Mouse (Mus musculus): ENCODE measurements around the gene Dhx15.
"Not testable (repeated sequence)": the region's sequence is repeated elsewhere in the genome, so short reads cannot be mapped to it uniquely, and the experiment has no call there.

Dhx15 gene

GRCm38 (mm10) chr5:52190371-52191179 lies at the start of gene Dhx15:
Gene Dhx15 (minus strand): TSS chr5:52190514.
- DNase-seq, result peak; percentile 93 to 96

- DNase-seq, result no peak
Observed at GRCm38 (mm10) chr5:52238877-52239276, 48.6 kb upstream of the Dhx15 start.

DNA sequence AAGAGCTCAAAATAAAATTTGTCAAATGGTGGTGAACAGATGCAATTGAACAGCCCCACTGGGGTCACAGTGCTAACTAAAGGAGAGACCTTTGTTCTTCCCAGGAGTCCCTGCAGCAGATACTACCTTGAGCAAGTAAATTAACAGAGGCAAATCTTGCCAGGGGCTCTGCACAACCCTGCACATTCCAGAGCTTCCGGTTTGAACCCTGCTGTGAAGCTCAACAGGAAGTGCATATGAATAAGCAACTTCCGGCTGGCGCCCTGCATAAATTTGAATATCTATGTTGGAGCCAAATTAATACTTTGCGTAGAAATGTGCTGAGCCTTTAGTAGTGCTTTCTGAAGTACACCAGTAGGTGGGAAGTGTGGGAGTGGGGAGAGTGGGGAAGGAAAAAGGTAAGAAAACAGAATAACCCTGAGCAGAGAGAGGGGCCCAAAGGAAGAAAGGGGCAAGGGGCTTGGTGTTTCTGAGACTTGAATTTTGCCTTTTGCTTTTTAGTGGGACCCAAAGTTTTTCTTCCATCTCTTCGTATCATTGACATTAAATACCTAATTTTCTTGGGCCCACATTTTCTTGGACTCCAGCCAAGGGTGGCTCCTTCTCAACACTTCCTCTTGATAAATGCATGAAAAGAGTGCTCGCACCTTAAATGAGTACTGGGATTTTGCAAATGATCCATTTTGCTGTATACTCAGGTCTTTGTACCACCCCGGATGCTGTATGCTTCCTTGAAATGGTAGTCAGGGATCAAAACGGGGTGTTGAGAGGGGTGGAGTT lies 47.8 kb upstream of the Dhx15 start:
- peak in 1 of 2 experiments; percentile 21 for DNase-seq

GRCm38 (mm10) chr5:52236585-52236984 lies 46.3 kb upstream of the Dhx15 start:
- DNase-seq, result not testable (repeated sequence)

- DNase-seq, result no peak
Observed at GRCm38 (mm10) chr5:52234570-52234969, 44.3 kb upstream of the Dhx15 start.

DNA sequence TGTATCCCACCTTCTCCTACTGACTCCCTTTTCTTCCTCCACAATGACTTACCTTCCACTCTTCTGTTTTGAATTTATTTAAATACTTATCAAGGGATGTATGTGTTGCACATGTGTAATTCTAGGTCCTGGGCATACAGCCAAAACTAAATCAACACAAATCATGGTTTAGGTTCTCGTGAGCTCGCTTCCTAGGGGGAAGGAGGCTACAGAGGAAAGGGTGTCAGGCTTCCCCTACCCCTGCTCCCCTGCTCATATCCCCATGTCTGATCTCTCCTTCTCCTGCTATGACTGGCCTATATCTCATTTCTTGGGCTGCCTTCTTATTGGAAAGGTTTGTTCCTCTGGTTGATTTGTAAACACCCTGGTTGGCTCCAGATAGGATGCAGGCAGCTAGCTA lies 43.6 kb upstream of the Dhx15 start:
- DNase-seq, result no peak

DNA sequence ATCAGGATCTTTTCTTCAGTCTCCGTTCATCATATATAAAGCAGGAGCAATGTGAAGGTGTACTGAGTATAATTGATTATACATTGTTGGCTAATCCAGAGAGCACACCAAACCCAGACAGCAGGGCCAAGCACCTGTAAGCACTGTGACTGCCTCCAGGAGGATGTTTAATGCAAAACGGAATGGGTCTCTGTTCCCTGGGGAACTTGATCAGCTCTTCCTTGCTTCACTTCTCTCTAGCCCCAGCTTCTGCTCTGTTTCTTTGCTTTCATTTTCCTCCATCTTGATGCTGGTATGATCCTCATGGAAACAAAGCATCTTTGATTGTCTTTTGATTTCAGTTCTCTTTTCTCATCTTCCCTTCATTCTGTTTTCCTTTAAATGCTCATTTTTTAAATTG lies 42.3 kb upstream of the Dhx15 start:
- DNase-seq, result no peak

DNA sequence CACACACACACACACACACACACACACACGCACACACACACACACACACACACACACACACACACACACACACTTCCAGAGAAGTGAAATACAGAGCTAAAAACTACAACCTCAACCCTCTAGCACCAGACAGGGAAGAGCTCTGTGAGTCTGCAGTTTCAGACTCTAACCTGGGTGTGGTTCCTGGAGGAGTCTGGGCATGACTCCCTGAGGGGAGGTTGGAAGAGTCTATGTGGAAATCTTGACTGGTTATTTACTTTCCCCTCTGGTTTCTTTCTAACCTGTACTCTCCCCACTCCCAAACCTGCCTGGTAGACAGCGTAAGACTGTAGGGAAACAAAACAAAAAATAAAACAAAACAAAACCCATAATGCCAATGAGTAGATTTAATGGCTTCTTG lies 41.9 kb upstream of the Dhx15 start:
- DNase-seq, result no peak

DNA sequence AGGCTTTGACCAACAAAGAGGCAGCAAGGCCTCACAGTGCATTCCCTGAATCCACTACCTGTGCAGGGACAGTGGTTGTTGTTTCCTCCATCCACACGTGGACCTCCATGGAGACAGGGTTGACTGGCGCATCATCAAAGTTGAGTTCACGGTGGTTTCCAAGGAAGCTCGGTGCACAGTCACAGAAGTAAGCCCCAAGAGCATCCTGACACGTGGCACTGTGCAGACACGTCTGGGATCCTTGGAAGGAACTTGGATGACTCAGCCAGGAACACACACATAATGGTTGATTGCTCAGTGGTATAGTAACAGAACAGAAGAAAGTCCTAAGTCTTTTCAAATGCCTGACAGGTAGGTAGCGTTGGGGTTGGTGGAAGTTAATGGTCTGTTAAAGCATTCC lies 40.2 kb upstream of the Dhx15 start:
- DNase-seq, result no peak

DNA sequence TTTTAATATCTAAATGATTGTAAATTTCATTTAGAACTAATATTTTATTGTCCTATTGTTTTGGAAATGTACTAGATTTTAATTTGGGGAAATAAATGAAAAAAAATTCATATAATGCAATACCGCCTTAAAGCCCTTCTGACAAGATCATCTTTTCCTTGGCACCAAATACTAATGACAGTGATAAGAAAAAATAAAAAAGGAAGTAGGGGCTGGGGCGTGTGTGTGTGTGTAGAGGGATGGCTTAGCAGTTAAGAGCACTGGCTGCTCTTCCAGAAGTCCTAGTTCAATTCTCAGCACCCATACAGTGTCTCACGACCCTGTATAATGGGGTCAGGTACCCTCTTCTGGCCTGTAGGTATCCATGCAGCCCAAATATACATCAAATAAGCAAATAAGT lies 36.4 kb upstream of the Dhx15 start:
- DNase-seq, result no peak

DNA sequence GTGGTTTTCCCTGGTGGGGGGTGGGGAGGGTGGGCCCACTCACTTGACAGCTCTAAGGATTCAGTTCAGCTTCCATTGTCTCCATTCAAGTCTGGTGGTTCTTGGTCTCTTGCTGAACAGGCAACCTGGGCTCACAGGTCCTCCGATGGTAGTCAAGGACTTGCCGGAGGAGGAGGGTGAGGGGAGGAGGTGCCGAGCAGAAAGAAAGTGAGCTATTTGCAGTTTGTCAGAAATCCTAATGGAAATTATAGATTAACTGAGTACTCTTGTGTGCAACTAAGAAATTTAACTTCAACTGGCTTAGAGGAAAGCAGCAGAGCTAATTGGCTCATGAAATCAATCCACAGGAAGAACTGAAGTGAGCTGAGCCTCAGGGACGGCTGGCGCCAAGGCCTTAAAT lies 31.3 kb upstream of the Dhx15 start:
- DNase-seq, result no peak

DNA sequence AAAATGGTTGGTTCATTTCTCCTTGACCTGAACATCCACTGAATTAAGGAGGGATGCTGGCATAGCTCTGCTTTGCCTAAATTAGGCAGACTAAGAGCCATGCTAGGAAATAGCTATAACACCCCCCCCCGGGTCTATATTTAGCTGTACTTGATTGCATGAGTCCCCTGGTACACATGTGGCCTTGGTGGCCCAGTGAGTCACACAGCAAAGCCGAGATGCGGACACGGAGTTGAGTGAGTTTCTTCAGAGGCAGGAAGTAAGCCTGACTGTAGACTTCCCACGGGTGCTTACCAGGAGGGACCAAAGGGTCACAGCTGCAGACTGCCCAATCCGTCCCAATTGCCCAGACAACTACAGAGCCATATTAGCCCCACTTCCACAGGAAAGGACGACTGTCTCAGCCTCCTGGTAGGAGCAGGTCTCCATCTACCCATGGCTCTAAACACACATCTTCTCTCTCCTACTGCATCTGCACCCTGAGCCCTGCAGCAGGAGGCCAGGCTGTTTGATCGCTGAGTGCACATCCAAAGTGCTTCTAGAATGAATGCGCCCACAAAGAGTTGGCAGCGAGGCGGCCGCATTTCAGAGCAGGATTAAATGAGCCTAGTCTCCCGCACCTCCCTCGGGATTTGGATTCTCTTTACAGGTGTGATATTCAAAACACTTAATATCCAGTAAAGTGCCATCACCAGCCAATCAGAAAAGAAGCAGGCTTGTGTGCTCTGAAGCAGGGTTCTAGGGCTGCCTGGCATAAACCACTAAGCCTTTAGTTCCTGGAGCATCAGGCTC lies 29.9 kb upstream of the Dhx15 start:
- DNase-seq, result no peak

GRCm38 (mm10) chr5:52218238-52218637 lies 27.9 kb upstream of the Dhx15 start:
- DNase-seq, result no peak

- DNase-seq, result no peak
Observed at GRCm38 (mm10) chr5:52213143-52213900, 23.0 kb upstream of the Dhx15 start.

- no peak for DNase-seq
Observed at GRCm38 (mm10) chr5:52191180-52191468, 810 bp upstream of the Dhx15 start.

- peak; percentile 60 to 77 for DNase-seq
Observed at GRCm38 (mm10) chr5:52189664-52190365, 499 bp downstream of the Dhx15 start.

DNA sequence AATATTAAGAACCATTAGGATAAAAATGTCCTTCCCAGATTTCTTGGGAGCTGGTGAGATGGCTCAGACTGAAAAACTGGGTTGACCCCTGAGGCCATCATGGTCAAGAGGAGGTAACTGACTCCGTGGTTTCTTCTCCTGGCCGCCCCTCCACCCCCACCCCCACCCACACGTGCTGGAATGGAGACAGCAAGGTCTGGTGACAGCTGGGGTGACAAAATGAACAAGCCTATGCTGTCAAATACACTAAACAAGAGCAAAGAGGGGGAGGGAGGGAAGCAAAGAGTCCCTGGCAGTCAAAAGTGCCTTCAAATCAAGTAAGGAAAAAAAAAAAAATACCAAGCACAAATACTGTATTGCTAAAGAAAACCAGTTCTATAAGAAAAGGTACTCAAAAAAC lies 2.1 kb downstream of the Dhx15 start:
- DNase-seq, result no peak

GRCm38 (mm10) chr5:52177326-52177725 lies 13.0 kb downstream of the Dhx15 start:
- no peak for DNase-seq

DNA sequence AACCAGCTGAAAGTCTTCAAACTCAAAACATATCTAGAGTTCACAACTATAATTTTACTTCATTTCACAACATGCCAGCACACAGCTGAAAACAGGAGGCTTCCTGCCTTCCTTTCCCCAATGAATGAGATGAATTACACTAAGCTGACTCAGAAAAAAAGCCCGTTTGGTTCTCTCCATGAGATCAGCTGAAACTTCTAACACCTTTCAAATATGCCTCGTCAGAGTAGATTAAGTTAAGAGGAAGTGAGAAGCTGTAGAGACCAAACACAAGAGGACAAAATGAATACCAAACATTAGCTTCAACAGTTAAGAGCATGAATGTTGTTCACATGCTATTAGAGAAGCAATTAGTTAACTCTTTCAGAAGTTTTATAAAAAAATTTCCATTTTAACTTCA lies 21.8 kb downstream of the Dhx15 start:
- DNase-seq, result no peak

GRCm38 (mm10) chr5:52149138-52149537 lies 41.2 kb downstream of the Dhx15 start:
- no peak for DNase-seq

DNA sequence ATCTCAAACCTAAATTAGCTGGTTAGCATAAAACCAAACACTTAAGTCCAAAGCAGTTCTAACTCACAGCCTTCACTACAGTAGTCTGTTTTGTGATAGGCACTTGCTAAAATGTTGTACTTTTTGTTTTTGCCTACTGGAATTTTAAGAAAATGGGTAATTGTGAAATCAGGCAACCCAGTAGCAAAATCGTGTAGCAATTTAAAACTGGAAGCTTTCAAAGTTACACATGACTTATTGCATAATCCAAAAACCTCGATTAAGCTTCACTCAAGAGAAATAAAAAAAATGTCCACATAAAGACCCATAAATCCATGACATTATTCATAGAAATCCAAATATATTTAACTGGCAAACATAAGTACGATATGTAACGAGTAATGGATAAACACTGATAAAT lies 43.2 kb downstream of the Dhx15 start:
- no peak for DNase-seq

GRCm38 (mm10) chr5:52145684-52146083 lies 44.6 kb downstream of the Dhx15 start:
- DNase-seq, result no peak
